Mouse (Mus musculus) liver, postnatal 0 days (tissue): Measurements from ENCODE around the gene Gmppa. TPM values are rescaled to one million over a fixed set of nuclear protein-coding genes. Genes with fewer than 3 reads are reported as not detected.
A peak's percentile ranks its signal among the peaks of the same experiment; 100 is the strongest.

ENCODE experiments used
- ATAC-seq: fragments of 200-750 bp; cut with Nextera tagmentation; 2 replicates; pipeline ENCODE4 v1.8.0; 2017; ENCODE audit warnings: mild to moderate bottlenecking, moderate library complexity
- DNase-seq: peaks from one replicate; pipeline ENCODE4 v3.0.0-alpha.2; 2016
- H3K27ac ChIP-seq: fragments of 300-500 bp; sonication (generic); 2 replicates; pipeline ENCODE4 v1.5.1; 2014; ENCODE audit warnings: antibody characterized with exemption, moderate library complexity, mild to moderate bottlenecking, low read depth
- H3K27me3 ChIP-seq: fragments of 300-500 bp; sonication (generic); 2 replicates; pipeline ENCODE4 v1.6.1; 2014; ENCODE audit warnings: low read length, control low read depth, mixed read lengths; ENCODE audit not compliant: insufficient read depth
- H3K36me3 ChIP-seq: fragments of 300-500 bp; sonication (generic); replicated peaks from 2 replicates; pipeline ENCODE4 v1.6.1; 2014; ENCODE audit warnings: mild to moderate bottlenecking, control low read depth, low read length, moderate library complexity, mixed read lengths; ENCODE audit not compliant: insufficient read depth
- H3K4me1 ChIP-seq: fragments of 300-500 bp; sonication (generic); 2 replicates; pipeline ENCODE4 v1.6.1; 2014; ENCODE audit warnings: antibody characterized with exemption, mild to moderate bottlenecking, control low read depth; ENCODE audit not compliant: insufficient read depth
- H3K4me2 ChIP-seq: fragments of 300-500 bp; sonication (generic); 2 replicates; pipeline ENCODE4 v1.6.1; 2014; ENCODE audit warnings: low read depth, mild to moderate bottlenecking, low read length, moderate library complexity, mixed read lengths
- H3K4me3 ChIP-seq: fragments of 300-500 bp; sonication (generic); 2 replicates; pipeline ENCODE4 v1.5.1; 2014; ENCODE audit warnings: low read depth, low read length
- H3K9ac ChIP-seq: fragments of 300-500 bp; sonication (generic); replicated peaks from 2 replicates; pipeline ENCODE4 v1.6.1; 2014; ENCODE audit warnings: mild to moderate bottlenecking, moderate library complexity
- H3K9me3 ChIP-seq: fragments of 300-500 bp; sonication (generic); 2 replicates; pipeline ENCODE4 v1.6.1; 2016; ENCODE audit warnings: mild to moderate bottlenecking, control low read depth, low read length, mixed read lengths
- CTCF ChIP-seq: sonication (generic); IDR thresholded peaks from 2 replicates; pipeline ENCODE4 v1.5.1; 2016; ENCODE audit warnings: antibody characterized with exemption, low read depth
- EP300 ChIP-seq: IDR thresholded peaks from 2 replicates; pipeline ENCODE4 v1.6.1; 2016; ENCODE audit warnings: antibody characterized with exemption, low read depth, mild to moderate bottlenecking
- WGBS: fragments of 180-500 bp; shearing (Covaris S2); extraction: QIAGEN DNeasy Blood & Tissue Kit; methylation state at CpG from one replicate; pipeline ENCODE4 v1.1.7; 2014; ENCODE audit not compliant: insufficient replicate concordance; 5-methylcytosine and 5-hydroxymethylcytosine counted together
- polyA plus RNA-seq: library from polyadenylated mRNA; unstranded; fragments of >200 nt; fragmentation: Nextera tagmentation; extraction: Ambion mirVana; gene quantifications from 2 replicates; pipeline ENCODE4 v1.2.1, GENCODE M21; 2015

The Gmppa gene
- polyA plus RNA-seq, 1 experiment from 2014 or later: 22.0 TPM

DNA sequence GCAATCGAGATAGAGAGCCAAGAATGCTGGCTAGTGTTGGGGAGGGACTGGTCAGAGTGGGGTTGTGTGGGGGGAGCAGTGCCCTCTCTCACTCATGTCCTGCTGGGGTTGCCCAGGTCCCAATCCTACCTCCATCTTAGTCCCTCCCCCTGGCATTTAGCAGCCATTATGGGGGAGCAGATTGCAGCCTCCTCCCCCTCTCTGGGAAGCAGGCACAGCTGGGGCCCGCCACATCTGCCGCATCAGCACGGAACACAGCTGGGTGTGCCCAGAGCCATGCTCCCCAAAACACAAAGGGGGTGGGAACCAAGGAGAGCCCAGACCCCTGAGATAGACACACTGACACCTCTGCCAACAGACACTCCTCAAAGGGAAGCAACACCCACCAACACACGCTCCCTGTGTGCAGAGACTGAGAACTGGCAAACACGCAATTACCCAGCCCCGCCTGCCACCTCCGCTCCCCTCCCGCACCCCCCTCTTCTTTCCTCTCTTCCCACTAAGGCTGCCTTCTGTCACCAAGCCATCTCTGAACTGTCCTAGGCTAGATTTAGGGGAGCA lies 9.5 kb downstream of the Gmppa start:
- Histone ChIP-seq H3K27me3 (peaks cover 41% of the 10 kb centered on the region), H3K9ac (no peak overlapping the region), H3K4me3 (no peak overlapping the region), H3K4me1 (peaks cover 34% of the 10 kb centered on the region), H3K9me3 (no peaks in the 10 kb centered on the region), H3K36me3 (0 out of 2 replicates have a peak, but pooled peaks cover 7% of the 10 kb centered on the region), H3K27ac (no peak overlapping the region), H3K4me2 (peak overlapping the region; percentile 27)
- ATAC-seq (peak; percentile 25), DNase-seq (no peak)
- WGBS: 8% methylated on average over 8 of the region's 9 CpGs
- no peak for TF ChIP-seq EP300
- TF ChIP-seq CTCF: no peak

- Histone ChIP-seq H3K27ac (no peak overlapping the region), H3K4me2 (peak overlapping the region; percentile 63), H3K4me3 (peak overlapping the region; percentile 11; the same call in 1 of the 2 replicates), H3K9me3 (no peaks in the 10 kb centered on the region), H3K27me3 (peaks cover 49% of the 10 kb centered on the region), H3K4me1 (peaks cover 39% of the 10 kb centered on the region), H3K9ac (no peak overlapping the region), H3K36me3 (0 out of 2 replicates have a peak, but pooled peaks cover 7% of the 10 kb centered on the region)
- DNase-seq: peak; percentile 87
- ATAC-seq: peak; percentile 74
- WGBS: 3% methylated on average over 22 of the region's 22 CpGs
- TF ChIP-seq CTCF: peak; percentile 95
- TF ChIP-seq EP300: no peak
Observed at GRCm38 (mm10) chr1:75445751-75446611, 10.3 kb downstream of the Gmppa start.

DNA sequence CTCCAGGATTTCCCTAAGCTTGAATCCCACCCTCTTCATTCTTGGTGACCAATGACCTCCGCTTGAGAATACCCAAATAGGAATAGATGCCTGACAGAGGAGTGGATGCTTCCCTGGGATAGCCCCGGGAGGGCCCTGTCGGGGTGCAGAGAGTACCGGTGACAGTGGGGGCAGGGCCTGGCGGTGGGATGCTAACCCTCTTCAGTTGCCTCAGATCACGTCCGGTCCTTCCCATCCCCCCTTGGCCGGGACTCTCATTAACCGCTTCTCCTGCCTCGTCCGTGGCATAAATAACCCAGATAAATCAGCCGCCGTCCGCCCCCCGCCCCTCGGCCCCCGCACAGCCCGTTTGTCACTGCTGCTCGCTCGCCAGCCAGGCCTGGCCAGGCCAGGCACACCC lies 10.9 kb downstream of the Gmppa start:
- 2% methylated on average over 20 of the region's 20 CpGs for WGBS
- DNase-seq: no peak
- Histone ChIP-seq H3K27me3 (peaks cover 55% of the 10 kb centered on the region), H3K4me3 (0 out of 2 replicates have a peak overlapping the region, but pooled peaks have one; percentile 11), H3K36me3 (0 out of 2 replicates have a peak, but pooled peaks cover 2% of the 10 kb centered on the region), H3K9me3 (no peaks in the 10 kb centered on the region), H3K27ac (no peak overlapping the region), H3K9ac (no peak overlapping the region), H3K4me1 (peaks cover 39% of the 10 kb centered on the region), H3K4me2 (peak overlapping the region; percentile 63)
- no peak for TF ChIP-seq CTCF
- TF ChIP-seq EP300: no peak
- no peak for ATAC-seq

DNA sequence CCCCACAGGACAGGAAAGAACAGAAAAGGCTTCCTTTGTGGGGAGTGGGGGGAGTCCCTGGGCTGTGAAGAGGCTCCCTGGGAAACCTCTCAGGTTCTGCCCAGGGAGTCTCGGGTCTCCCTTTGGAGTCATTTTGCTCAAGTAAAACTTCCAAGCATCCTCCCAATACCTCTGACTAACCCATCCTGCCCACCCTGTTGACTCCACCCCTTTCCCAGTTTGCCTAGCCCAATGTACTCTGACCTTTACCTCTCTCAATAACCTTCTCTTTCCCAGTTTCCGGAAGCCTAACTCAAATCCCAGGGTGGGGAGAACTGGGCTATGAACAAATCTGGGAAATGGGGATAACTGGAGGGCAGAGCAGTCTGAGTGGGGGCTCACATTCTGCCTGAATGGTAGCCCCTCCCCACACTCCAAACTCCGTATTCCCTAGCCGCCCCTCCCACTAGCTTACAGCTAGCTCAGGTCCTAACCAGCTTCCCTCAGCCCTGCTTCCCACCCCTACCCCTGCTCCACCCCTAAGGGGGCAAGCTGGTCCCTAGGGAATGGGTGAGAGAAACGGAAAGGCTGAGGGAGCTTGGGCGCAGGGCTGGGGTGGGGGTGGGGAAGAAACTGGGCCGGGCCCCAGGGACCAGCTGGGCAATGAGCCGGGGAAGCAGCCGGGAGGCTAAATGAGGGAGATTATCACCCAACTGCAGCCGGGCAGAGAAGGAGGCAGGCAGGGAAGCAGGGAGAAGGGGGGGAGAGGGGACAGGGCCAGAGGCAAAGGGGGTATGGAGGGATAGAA lies 11.7 kb downstream of the Gmppa start:
- peak; percentile 31 for ATAC-seq
- H3K36me3 ChIP-seq: no peaks in the 10 kb centered on the region
- peaks cover 39% of the 10 kb centered on the region for H3K4me1 ChIP-seq

GRCm38 (mm10) chr1:75448052-75448431 lies 12.3 kb downstream of the Gmppa start:
- no peak for DNase-seq
- 5% methylated on average over 7 of the region's 7 CpGs for WGBS
- TF ChIP-seq EP300 (no peak), CTCF (no peak)
- peaks cover 69% of the 10 kb centered on the region for H3K27me3 ChIP-seq
- H3K4me2 ChIP-seq: no peak overlapping the region
- no peak overlapping the region for H3K4me3 ChIP-seq
- no peaks in the 10 kb centered on the region for H3K9me3 ChIP-seq
- H3K36me3 ChIP-seq: no peaks in the 10 kb centered on the region
- no peak overlapping the region for H3K27ac ChIP-seq
- no peak overlapping the region for H3K9ac ChIP-seq
- H3K4me1 ChIP-seq: peaks cover 39% of the 10 kb centered on the region
- no peak for ATAC-seq

More for the DNA sequence above, 11.7 kb downstream of the Gmppa start:
- H3K27me3 ChIP-seq: peaks cover 63% of the 10 kb centered on the region
- H3K9ac ChIP-seq: no peak overlapping the region
- DNase-seq: no peak
- no peak for TF ChIP-seq EP300
- TF ChIP-seq CTCF: no peak
- peak overlapping the region; percentile 59 for H3K4me2 ChIP-seq
- under 1% methylated on average over 10 of the region's 10 CpGs for WGBS
- no peak overlapping the region for H3K27ac ChIP-seq
- no peaks in the 10 kb centered on the region for H3K9me3 ChIP-seq
- H3K4me3 ChIP-seq: peak overlapping the region; percentile 24; the same call in 1 of the 2 replicates

- no peak overlapping the region for H3K9ac ChIP-seq
- H3K36me3 ChIP-seq: no peaks in the 10 kb centered on the region
- H3K4me2 ChIP-seq: no peak overlapping the region
- H3K27ac ChIP-seq: no peak overlapping the region
- H3K27me3 ChIP-seq: peaks cover 76% of the 10 kb centered on the region
- ATAC-seq (no peak), DNase-seq (no peak)
- WGBS: under 1% methylated on average over 13 of the region's 14 CpGs
- peaks cover 39% of the 10 kb centered on the region for H3K4me1 ChIP-seq
- no peak overlapping the region for H3K4me3 ChIP-seq
- no peaks in the 10 kb centered on the region for H3K9me3 ChIP-seq
- TF ChIP-seq EP300: no peak
- TF ChIP-seq CTCF: no peak
Observed at GRCm38 (mm10) chr1:75448937-75449336, 13.2 kb downstream of the Gmppa start.
